Mouse (Mus musculus) gastrocnemius, postnatal 25 days (tissue): ENCODE results near the gene Mta3. TPM values are rescaled to one million over a fixed set of nuclear protein-coding genes. Genes with fewer than 3 reads are reported as not detected.
"Not testable (repeated sequence)": the region's sequence is repeated elsewhere in the genome, so short reads cannot be mapped to it uniquely, and the experiment has no call there.

Experiments
- DNase-seq: peaks from one replicate; pipeline ENCODE4 v3.0.0; 2022
- total RNA-seq, 2 experiments: library from RNA; stranded (reverse); gene quantifications; 1 replicate in 1 of 2; 2 replicates in 1 of 2; pipeline ENCODE4 v1.2.3; 2021

The Mta3 gene
- total RNA-seq, 2 experiments from 2014 or later = 8.8 to 8.9 TPM

GRCm38 (mm10) chr17:83850458-83850857 is 144.5 kb downstream of the Mta3 start:
- peak; percentile 61 for DNase-seq

GRCm38 (mm10) chr17:83850864-83851263 is 144.9 kb downstream of the Mta3 start:
- no peak for DNase-seq

- no peak for DNase-seq
Measured at GRCm38 (mm10) chr17:83853831-83854230, 147.9 kb downstream of the Mta3 start.

- no peak for DNase-seq
Measured at GRCm38 (mm10) chr17:83854284-83854918, 148.4 kb downstream of the Mta3 start.

DNA sequence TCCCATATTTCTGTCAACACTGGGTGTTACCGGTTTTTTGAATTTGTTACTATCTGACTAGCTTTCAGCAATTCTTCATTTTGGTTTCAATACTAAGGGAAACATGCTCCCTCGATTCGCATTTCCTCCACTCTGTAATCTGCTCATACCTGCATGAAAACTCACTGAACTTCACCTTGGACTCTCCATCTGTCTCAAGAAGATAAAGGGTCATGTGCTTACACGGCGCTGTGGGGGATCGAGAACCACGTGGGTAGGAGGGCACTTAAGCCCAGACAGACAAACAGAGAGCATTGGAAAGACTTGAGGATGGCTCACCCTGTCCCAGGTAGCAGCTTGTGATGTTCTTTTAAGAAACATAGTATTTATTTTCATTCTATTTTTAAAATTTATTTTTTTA is 152.4 kb downstream of the Mta3 start:
- DNase-seq = no peak

DNA sequence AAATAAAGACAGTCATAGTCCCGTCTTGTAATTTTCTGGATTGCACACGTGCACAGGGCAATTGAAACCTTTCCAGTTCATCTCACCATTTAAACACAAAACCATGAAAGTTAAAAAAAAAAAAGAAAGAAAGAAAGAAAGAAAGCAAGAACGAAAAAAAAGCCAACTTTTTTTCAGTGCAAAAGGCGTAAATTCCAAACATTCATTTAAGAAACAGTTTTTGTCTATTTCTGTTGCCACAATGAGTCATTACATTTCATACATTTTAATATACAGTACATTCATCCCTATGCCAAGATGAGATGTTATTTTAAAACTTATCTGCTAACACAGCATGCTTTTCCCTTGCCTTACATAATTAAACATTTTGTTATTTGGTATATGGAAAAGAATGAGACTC is 153.7 kb downstream of the Mta3 start:
- no peak for DNase-seq

- DNase-seq = no peak
Measured at GRCm38 (mm10) chr17:83860224-83860623, 154.3 kb downstream of the Mta3 start.

GRCm38 (mm10) chr17:83860968-83861367 is 155.0 kb downstream of the Mta3 start:
- not testable (repeated sequence) for DNase-seq

DNA sequence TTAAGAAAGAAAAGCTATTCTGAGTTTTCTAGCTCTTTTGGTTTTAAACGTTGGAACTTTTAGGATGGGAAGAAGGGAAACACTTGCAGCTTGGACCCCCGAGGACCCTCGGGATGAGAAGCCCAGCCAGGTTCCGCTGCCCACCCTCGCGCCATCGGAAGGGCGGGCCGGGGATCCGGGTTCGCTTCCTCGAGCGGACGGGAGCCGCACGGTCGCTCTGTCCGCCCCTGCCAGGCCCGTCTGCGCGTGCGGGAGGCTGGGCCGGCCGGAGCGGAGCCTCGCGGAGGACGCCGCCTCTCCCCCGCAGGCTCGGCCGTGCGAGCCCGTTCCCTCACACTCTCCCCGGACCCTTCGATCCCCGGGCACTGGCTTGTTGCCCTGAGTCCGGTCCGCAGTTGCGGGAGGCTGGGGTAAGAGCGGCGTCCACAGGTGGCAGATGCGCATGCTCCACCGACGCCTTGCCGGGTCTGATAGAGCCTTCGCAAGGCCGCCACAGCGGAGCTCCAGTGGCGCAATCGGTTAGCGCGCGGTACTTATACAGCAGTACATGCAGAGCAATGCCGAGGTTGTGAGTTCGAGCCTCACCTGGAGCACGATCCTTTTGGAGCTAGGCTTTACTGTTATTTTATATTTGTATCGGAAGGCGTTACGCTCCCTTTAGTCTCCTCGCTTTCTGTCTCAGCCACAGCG is 155.6 kb downstream of the Mta3 start:
- peak; percentile 92 for DNase-seq

- peak; percentile 62 for DNase-seq
Measured at GRCm38 (mm10) chr17:83862134-83862881, 156.3 kb downstream of the Mta3 start.

- no peak for DNase-seq
Measured at GRCm38 (mm10) chr17:83865366-83865765, 159.4 kb downstream of the Mta3 start.

DNA sequence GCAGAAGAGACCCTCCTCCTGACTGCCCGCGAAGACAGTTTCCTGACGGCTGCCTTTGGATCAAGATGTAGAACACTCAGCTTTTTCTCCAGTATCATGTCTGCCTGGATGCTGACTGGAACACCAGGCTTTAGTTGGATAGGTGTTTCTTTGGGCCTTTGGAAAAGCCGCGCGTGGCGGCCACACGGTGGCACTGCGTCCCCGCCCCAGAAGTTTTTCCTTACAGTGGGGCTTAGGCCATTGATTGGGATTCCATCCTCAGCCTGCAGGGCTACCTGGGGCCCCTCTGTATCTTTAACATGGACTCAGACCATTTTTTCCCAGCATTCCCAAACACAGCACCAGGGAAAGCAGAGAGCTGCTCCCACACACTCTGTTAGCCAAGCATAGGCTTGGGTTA is 160.6 kb downstream of the Mta3 start:
- no peak for DNase-seq

DNA sequence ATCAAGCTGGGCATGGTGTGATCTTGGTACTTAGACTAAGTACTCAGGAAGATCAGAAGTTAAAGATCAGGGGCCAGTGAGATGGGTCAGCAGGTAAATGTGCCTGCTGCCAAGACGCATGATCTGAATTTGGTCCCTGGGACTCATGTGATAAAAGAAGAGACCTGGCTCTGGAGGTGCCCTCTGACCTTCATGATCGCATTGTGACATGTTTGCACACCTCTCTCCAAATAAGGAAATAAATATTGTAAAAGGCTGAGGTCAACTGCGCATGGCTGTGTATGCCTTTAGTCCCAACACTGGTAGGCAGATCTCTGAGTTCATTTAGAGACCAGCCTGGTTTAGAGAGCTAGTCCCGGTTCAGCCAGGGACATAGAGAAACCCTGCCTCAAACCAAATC is 164.4 kb downstream of the Mta3 start:
- DNase-seq = no peak

Other genes starting within 250 kb of the Mta3 start
- 100 to 1,000 TPM; 134 to 151 TPM for gene Cox7a2l, start 188.8 kb upstream of the Mta3 start, total RNA-seq
- gene Kcng3, start 74.3 kb upstream of the Mta3 start, total RNA-seq = not detected
- gene Haao, start 141.8 kb downstream of the Mta3 start, total RNA-seq = not detected